Mouse (Mus musculus): ENCODE measurements at regions not wholly inside any gene's neighbourhood (a gene's known extent, or its start where the extent isn't known, plus 50 kb on each side); places are given as distances from the start of the nearest gene placed in this dataset.

DNA sequence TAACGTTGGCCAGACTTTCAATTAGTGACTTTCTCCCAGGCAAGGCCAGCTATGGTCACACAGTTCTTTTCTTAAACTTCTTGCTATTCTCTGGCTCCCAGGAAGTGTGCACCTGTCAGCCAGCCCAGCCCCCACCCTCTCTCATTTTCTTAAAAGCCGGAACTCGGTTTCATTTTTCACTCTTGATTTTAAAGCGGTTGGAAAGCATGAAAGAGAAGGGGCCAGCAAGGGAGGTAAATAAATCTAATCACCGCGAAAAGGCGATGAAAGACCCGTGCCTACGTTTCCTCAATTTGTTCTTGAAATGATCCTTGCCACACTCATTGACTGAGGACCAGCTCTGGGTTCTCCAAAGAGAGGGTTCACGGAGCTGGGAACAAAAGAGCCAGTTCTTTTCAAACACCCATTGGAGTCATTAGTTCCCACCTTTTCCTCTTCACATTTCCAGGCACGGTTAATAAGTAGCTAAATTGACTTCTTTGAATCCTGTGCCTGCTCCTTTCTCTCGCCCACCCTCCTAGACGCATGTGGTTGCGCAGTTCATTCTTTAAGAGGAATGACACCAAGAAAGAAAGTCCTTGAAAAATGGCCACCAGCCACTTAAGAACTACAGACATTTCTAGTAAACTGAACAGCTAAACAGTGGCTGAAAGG, 311.6 kb downstream of the Setd4 start:
- no peak overlapping the region for H3K27ac ChIP-seq (ENCODE audit: insufficient read depth, low read depth, low read length)
- 20% methylated on average over 14 of the region's 14 CpGs for WGBS
- H3K4me3 ChIP-seq (ENCODE audit: insufficient read depth, low read depth, low read length), result 0 out of 2 replicates have a peak overlapping the region, but pooled peaks have one; percentile 19
- H3K4me1 ChIP-seq (ENCODE audit: control insufficient read depth, insufficient read depth, low read length), result no peaks in the 10 kb centered on the region; the same call in 1 of the 2 replicates
- H3K36me3 ChIP-seq (ENCODE audit: control insufficient read depth, insufficient read depth, low read length), result no peaks in the 10 kb centered on the region
- TF ChIP-seq POLR2A (IDR thresholded peaks at IDR 0.05; ENCODE audit: low read depth, low read length) (no peak), CTCF (conservative IDR thresholded peaks at IDR 0.05; ENCODE audit: insufficient read depth, insufficient read length, low read depth, low read length) (no peak)
- DNase-seq, result no peak
- no peaks in the 10 kb centered on the region; the same call in 1 of the 2 replicates for H3K27me3 ChIP-seq (replicated peaks; ENCODE audit: control insufficient read depth, insufficient read depth, low read length)

DNA sequence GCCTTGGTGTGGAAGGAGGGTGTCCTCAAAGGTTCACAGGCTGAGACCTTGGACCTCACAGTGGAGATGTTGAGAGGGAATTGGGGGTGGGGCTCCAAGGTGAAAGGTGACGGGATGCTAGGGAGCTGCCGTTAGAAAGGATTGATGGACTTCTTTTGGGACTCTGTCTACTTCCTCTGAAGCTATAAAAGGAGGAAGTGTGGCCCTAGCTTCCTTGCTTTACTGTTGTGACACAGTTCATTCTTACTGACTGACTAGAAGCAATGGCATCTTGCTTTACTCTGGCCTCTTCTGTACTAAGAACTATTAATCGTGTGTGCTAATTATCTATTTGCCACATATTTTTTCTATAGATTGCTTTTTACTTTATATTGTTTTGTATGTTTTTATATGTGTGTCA, 315.8 kb downstream of the Setd4 start:
- Histone ChIP-seq H3K36me3 (ENCODE audit: control insufficient read depth, insufficient read depth, low read length) (no peaks in the 10 kb centered on the region), H3K4me3 (ENCODE audit: insufficient read depth, low read depth, low read length) (no peak overlapping the region), H3K27me3 (replicated peaks; ENCODE audit: control insufficient read depth, insufficient read depth, low read length) (no peaks in the 10 kb centered on the region; the same call in 1 of the 2 replicates), H3K4me1 (ENCODE audit: control insufficient read depth, insufficient read depth, low read length) (no peaks in the 10 kb centered on the region; the same call in 1 of the 2 replicates), H3K27ac (ENCODE audit: insufficient read depth, low read depth, low read length) (no peak overlapping the region)
- DNase-seq, result no peak
- 48% methylated on average over 3 of the region's 3 CpGs for WGBS
- TF ChIP-seq CTCF (conservative IDR thresholded peaks at IDR 0.05; ENCODE audit: insufficient read depth, insufficient read length, low read depth, low read length) (no peak), POLR2A (IDR thresholded peaks at IDR 0.05; ENCODE audit: low read depth, low read length) (no peak)

DNA sequence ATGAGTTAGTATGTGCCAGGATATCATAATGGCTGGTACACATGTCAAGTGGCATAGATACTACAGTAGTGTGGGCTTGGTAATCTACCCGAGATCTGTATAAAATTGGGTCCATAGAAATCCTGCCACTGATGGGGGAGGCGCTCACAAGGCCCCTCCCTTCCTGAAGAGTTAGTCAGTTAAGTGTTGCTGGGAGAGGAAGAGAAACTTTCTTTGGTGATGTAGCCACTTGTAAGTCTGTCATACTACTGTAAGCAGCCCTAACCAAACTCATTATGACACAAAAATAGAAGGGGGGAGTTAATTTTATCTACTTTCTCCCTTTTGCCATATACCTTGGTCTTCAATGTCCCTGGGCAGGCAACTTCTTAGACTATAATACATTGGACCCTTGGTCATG, 316.3 kb downstream of the Setd4 start:
- Histone ChIP-seq H3K4me3 (ENCODE audit: insufficient read depth, low read depth, low read length) (no peak overlapping the region), H3K4me1 (ENCODE audit: control insufficient read depth, insufficient read depth, low read length) (no peaks in the 10 kb centered on the region; the same call in 1 of the 2 replicates), H3K27me3 (replicated peaks; ENCODE audit: control insufficient read depth, insufficient read depth, low read length) (no peaks in the 10 kb centered on the region; the same call in 1 of the 2 replicates), H3K36me3 (ENCODE audit: control insufficient read depth, insufficient read depth, low read length) (no peaks in the 10 kb centered on the region), H3K27ac (ENCODE audit: insufficient read depth, low read depth, low read length) (no peak overlapping the region)
- TF ChIP-seq POLR2A (IDR thresholded peaks at IDR 0.05; ENCODE audit: low read depth, low read length), result no peak
- TF ChIP-seq CTCF (conservative IDR thresholded peaks at IDR 0.05; ENCODE audit: insufficient read depth, insufficient read length, low read depth, low read length), result no peak
- no peak for DNase-seq
- WGBS, result 87% methylated on average over 2 of the region's 2 CpGs

DNA sequence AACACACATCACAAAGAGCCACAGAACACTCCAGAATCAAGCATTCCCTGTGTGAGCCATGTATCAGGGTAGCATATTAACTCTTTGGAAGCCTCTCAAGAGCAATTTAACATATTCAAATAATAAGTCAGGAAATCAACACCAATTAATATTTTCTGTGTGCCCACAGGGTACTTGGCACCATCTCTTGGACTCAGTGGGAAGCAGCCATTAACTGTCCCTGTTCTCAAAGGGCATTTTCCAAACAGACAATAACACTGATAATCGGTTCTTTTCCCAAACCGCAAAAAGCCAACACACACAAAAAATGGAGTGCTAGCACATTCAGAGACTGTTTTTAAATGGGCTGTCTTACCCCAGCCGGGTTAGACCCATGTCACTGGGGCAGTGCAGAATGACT, 317.0 kb downstream of the Setd4 start:
- Histone ChIP-seq H3K27me3 (replicated peaks; ENCODE audit: control insufficient read depth, insufficient read depth, low read length) (no peaks in the 10 kb centered on the region; the same call in 1 of the 2 replicates), H3K4me1 (ENCODE audit: control insufficient read depth, insufficient read depth, low read length) (no peaks in the 10 kb centered on the region), H3K27ac (ENCODE audit: insufficient read depth, low read depth, low read length) (no peak overlapping the region), H3K4me3 (ENCODE audit: insufficient read depth, low read depth, low read length) (no peak overlapping the region), H3K36me3 (ENCODE audit: control insufficient read depth, insufficient read depth, low read length) (no peaks in the 10 kb centered on the region)
- WGBS, result 96% methylated on average over 3 of the region's 3 CpGs
- no peak for DNase-seq
- TF ChIP-seq CTCF (conservative IDR thresholded peaks at IDR 0.05; ENCODE audit: insufficient read depth, insufficient read length, low read depth, low read length) (no peak), POLR2A (IDR thresholded peaks at IDR 0.05; ENCODE audit: low read depth, low read length) (no peak)

DNA sequence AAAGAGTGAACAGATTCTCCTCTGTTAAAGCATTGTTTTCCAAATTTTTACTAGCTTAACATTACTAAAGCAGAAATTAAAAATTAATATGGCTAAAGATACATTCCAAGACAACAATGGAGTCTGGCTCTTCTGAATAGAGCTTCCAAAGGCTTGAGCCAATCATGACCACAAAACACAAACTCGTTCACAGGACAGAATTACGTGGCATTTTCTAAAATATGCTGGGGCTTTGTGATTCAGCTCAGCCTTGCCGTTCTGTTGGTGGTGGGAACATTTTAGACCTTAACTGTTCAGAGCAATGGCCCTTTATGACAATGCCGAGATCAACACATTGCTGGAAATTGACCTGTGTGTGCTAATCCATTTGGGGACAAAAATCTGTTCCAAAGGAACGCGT, 318.7 kb downstream of the Setd4 start:
- no peak for DNase-seq
- Histone ChIP-seq H3K36me3 (ENCODE audit: control insufficient read depth, insufficient read depth, low read length) (no peaks in the 10 kb centered on the region), H3K27me3 (replicated peaks; ENCODE audit: control insufficient read depth, insufficient read depth, low read length) (no peaks in the 10 kb centered on the region), H3K4me1 (ENCODE audit: control insufficient read depth, insufficient read depth, low read length) (no peaks in the 10 kb centered on the region), H3K27ac (ENCODE audit: insufficient read depth, low read depth, low read length) (no peak overlapping the region), H3K4me3 (ENCODE audit: insufficient read depth, low read depth, low read length) (no peak overlapping the region)
- over 99% methylated on average over 6 of the region's 6 CpGs for WGBS
- TF ChIP-seq POLR2A (IDR thresholded peaks at IDR 0.05; ENCODE audit: low read depth, low read length) (no peak), CTCF (conservative IDR thresholded peaks at IDR 0.05; ENCODE audit: insufficient read depth, insufficient read length, low read depth, low read length) (no peak)

DNA sequence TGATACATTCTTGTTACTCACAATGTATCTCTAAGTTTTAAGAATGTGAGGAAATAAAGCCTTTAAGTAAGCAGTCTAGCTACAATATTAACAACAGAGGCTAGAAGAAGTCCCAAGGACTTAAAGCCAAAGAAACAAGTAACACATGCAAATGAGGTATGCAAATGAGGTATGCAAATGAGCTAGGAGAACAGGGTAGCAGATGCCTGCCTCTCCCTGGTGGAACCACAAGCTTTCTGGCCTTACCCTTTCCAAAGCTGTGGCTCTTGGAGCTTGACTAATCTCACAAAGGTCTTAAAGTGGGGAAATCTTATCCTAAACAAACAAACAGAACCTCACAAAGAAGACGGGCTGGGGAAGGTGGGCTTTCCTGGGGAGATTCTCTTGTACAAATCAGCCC, 322.1 kb downstream of the Setd4 start:
- 10% methylated on average over 1 of the region's 1 CpGs for WGBS
- no peak for DNase-seq
- TF ChIP-seq CTCF (conservative IDR thresholded peaks at IDR 0.05; ENCODE audit: insufficient read depth, insufficient read length, low read depth, low read length), result no peak
- no peak for TF ChIP-seq POLR2A (IDR thresholded peaks at IDR 0.05; ENCODE audit: low read depth, low read length)
- H3K36me3 ChIP-seq (ENCODE audit: control insufficient read depth, insufficient read depth, low read length), result no peaks in the 10 kb centered on the region
- no peaks in the 10 kb centered on the region for H3K27me3 ChIP-seq (replicated peaks; ENCODE audit: control insufficient read depth, insufficient read depth, low read length)
- no peak overlapping the region for H3K27ac ChIP-seq (ENCODE audit: insufficient read depth, low read depth, low read length)
- no peak overlapping the region for H3K4me3 ChIP-seq (ENCODE audit: insufficient read depth, low read depth, low read length)
- H3K4me1 ChIP-seq (ENCODE audit: control insufficient read depth, insufficient read depth, low read length), result no peaks in the 10 kb centered on the region

DNA sequence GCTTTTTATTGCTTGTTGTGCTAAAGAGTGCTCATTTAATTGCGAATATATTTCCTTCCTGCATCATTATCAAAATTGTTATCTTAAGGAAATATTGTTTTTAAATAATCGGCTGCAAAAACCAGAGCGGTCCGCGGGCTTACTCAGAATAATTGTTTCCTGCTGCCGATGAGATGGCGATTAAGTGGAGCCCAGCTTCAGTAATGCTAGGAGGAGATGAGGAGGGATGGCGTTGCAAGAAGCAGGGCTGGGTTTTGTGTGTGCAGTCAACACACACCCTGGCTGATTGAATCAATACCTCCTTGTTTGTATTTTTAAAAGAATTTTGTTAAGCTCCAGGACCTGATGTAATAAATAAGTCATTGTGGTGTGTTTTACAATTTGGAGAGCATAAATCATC, 331.2 kb downstream of the Setd4 start:
- 45% methylated on average over 8 of the region's 8 CpGs for WGBS
- no peaks in the 10 kb centered on the region for H3K36me3 ChIP-seq (ENCODE audit: control insufficient read depth, insufficient read depth, low read length)
- DNase-seq, result no peak
- no peak overlapping the region for H3K4me3 ChIP-seq (ENCODE audit: insufficient read depth, low read depth, low read length)
- H3K4me1 ChIP-seq (ENCODE audit: control insufficient read depth, insufficient read depth, low read length), result no peaks in the 10 kb centered on the region
- no peak overlapping the region for H3K27ac ChIP-seq (ENCODE audit: insufficient read depth, low read depth, low read length)
- no peak for TF ChIP-seq CTCF (conservative IDR thresholded peaks at IDR 0.05; ENCODE audit: insufficient read depth, insufficient read length, low read depth, low read length)
- no peak for TF ChIP-seq POLR2A (IDR thresholded peaks at IDR 0.05; ENCODE audit: low read depth, low read length)
- H3K27me3 ChIP-seq (replicated peaks; ENCODE audit: control insufficient read depth, insufficient read depth, low read length), result no peaks in the 10 kb centered on the region

Measured in kidney, adult 2 months (tissue).